Mouse (Mus musculus) spleen, postnatal 36 days (tissue): Measurements from ENCODE around the gene Gm49388.
"Not testable (repeated sequence)": the region's sequence is repeated elsewhere in the genome, so short reads cannot be mapped to it uniquely, and the experiment has no call there.

ENCODE experiments used
- DNase-seq, 2 experiments: peaks; one replicate each; pipeline ENCODE4 v3.0.0; 2022; ENCODE audit warnings: low spot score in 2 of 2, mixed read lengths in 1 of 2

The Gm49388 gene

GRCm38 (mm10) chr7:127768346-127768996 is 16.9 kb upstream of the Gm49388 start:
- DNase-seq, result peak in 1 of 2 experiments; percentile 28

GRCm38 (mm10) chr7:127768997-127769593 is 16.3 kb upstream of the Gm49388 start:
- DNase-seq, result peak; percentile 64 to 76

GRCm38 (mm10) chr7:127769651-127770038 is 15.8 kb upstream of the Gm49388 start, which contains the start of gene Orai3:
TSS of gene Orai3 (plus strand) at chr7:127769815.
- DNase-seq, result peak; percentile 90 to 91

GRCm38 (mm10) chr7:127770039-127770905 is 15.1 kb upstream of the Gm49388 start:
- DNase-seq, result no peak

- DNase-seq, result no peak
Measured at GRCm38 (mm10) chr7:127771262-127771661, 14.1 kb upstream of the Gm49388 start.

- no peak for DNase-seq
Measured at GRCm38 (mm10) chr7:127772080-127772479, 13.3 kb upstream of the Gm49388 start.

GRCm38 (mm10) chr7:127772557-127772956 is 12.9 kb upstream of the Gm49388 start:
- DNase-seq, result no peak

- peak; percentile 67 to 77 for DNase-seq
Measured at GRCm38 (mm10) chr7:127773664-127774384, 11.6 kb upstream of the Gm49388 start.

GRCm38 (mm10) chr7:127775837-127776236 is 9.6 kb upstream of the Gm49388 start:
- DNase-seq, result not testable (repeated sequence)

GRCm38 (mm10) chr7:127776426-127776825 is 9.0 kb upstream of the Gm49388 start, which contains the start of gene Setd1a:
TSS of gene Setd1a (plus strand) at chr7:127776670.
- peak; percentile 67 to 79 for DNase-seq

- DNase-seq, result peak; percentile 96 to 97
Measured at GRCm38 (mm10) chr7:127776878-127777473, 8.4 kb upstream of the Gm49388 start.

- peak; percentile 38 to 48 for DNase-seq
Measured at GRCm38 (mm10) chr7:127777474-127778266, 7.7 kb upstream of the Gm49388 start.

- no peak for DNase-seq
Measured at GRCm38 (mm10) chr7:127778350-127778749, 7.1 kb upstream of the Gm49388 start.

GRCm38 (mm10) chr7:127797076-127797845 is 11.9 kb downstream of the Gm49388 start:
- no peak for DNase-seq

- DNase-seq, result no peak
Measured at GRCm38 (mm10) chr7:127798591-127798990, 13.2 kb downstream of the Gm49388 start.

GRCm38 (mm10) chr7:127799211-127799610 is 13.8 kb downstream of the Gm49388 start:
- no peak for DNase-seq

GRCm38 (mm10) chr7:127799738-127800137 is 14.3 kb downstream of the Gm49388 start:
- no peak for DNase-seq

GRCm38 (mm10) chr7:127800435-127801009 is 15.1 kb downstream of the Gm49388 start, which contains the start of gene Hsd3b7:
TSS of gene Hsd3b7 (plus strand) at chr7:127800604.
- DNase-seq, result peak; percentile 65 to 76

- no peak for DNase-seq
Measured at GRCm38 (mm10) chr7:127801010-127801621, 15.7 kb downstream of the Gm49388 start.
